Mouse (Mus musculus) intestine, embryonic 15.5 days (tissue): Measurements from ENCODE around the gene Zfp952. TPM values are rescaled to one million over a fixed set of nuclear protein-coding genes. Genes with fewer than 3 reads are reported as not detected.
"Not testable (repeated sequence)": the region's sequence is repeated elsewhere in the genome, so short reads cannot be mapped to it uniquely, and the experiment has no call there.

Experiments
- ATAC-seq: fragments of 200-750 bp; cut with Nextera tagmentation; 2 replicates; pipeline ENCODE4 v1.8.0; 2017; ENCODE audit warnings: moderate TSS enrichment, moderate library complexity
- H3K27ac ChIP-seq: fragments of 300-500 bp; sonication (generic); 2 replicates; pipeline ENCODE4 v1.5.1; 2015; ENCODE audit warnings: mild to moderate bottlenecking, inconsistent platforms
- H3K27me3 ChIP-seq: fragments of 300-500 bp; sonication (generic); replicated peaks from 2 replicates; pipeline ENCODE4 v1.6.1; 2015; ENCODE audit warnings: inconsistent platforms
- H3K36me3 ChIP-seq: fragments of 300-500 bp; sonication (generic); 2 replicates; pipeline ENCODE4 v1.6.1; 2015; ENCODE audit warnings: inconsistent platforms
- H3K4me1 ChIP-seq: fragments of 300-500 bp; sonication (generic); replicated peaks from 2 replicates; pipeline ENCODE4 v1.6.1; 2015; ENCODE audit warnings: inconsistent platforms
- H3K4me2 ChIP-seq: fragments of 300-500 bp; sonication (generic); replicated peaks from 2 replicates; pipeline ENCODE4 v1.6.1; 2015; ENCODE audit warnings: mild to moderate bottlenecking, inconsistent platforms
- H3K4me3 ChIP-seq: fragments of 300-500 bp; sonication (generic); replicated peaks from 2 replicates; pipeline ENCODE4 v1.5.1; 2015; ENCODE audit warnings: inconsistent platforms
- H3K9ac ChIP-seq: fragments of 300-500 bp; sonication (generic); 2 replicates; pipeline ENCODE4 v1.6.1; 2015; ENCODE audit warnings: inconsistent platforms
- H3K9me3 ChIP-seq: fragments of 300-500 bp; sonication (generic); 2 replicates; pipeline ENCODE4 v1.6.1; 2016; ENCODE audit warnings: inconsistent platforms
- WGBS: fragments of 180-500 bp; shearing (Covaris S2); methylation state at CpG from one replicate; pipeline ENCODE4 v1.1.7; 2015; 5-methylcytosine and 5-hydroxymethylcytosine counted together
- polyA plus RNA-seq: library from polyadenylated mRNA; unstranded; fragments of >200 nt; fragmentation: Nextera tagmentation; extraction: Ambion mirVana; gene quantifications from 2 replicates; pipeline ENCODE4 v1.2.1, GENCODE M21; 2015

The Zfp952 gene
- polyA plus RNA-seq, 1 experiment from 2014 or later: 9.1 TPM

- Histone ChIP-seq H3K4me2 (no peak overlapping the region), H3K9me3 (no peaks in the 10 kb centered on the region), H3K36me3 (no peaks in the 10 kb centered on the region), H3K27ac (no peak overlapping the region), H3K4me1 (no peaks in the 10 kb centered on the region), H3K4me3 (no peak overlapping the region), H3K9ac (no peak overlapping the region), H3K27me3 (no peaks in the 10 kb centered on the region)
- WGBS: 72% methylated on average over 4 of the region's 4 CpGs
- no peak for ATAC-seq
These were observed 6.6 kb upstream of the Zfp952 start for GRCm38 (mm10) chr17:32986301-32986700.

- ATAC-seq: no peak
- 69% methylated on average over 12 of the region's 12 CpGs for WGBS
- Histone ChIP-seq H3K9ac (no peak overlapping the region), H3K9me3 (no peaks in the 10 kb centered on the region), H3K27ac (0 out of 2 replicates have a peak overlapping the region, but pooled peaks have one; percentile 15), H3K4me2 (peak overlapping the region; percentile 75), H3K4me1 (0 out of 2 replicates have a peak, but pooled peaks cover 4% of the 10 kb centered on the region), H3K36me3 (0 out of 2 replicates have a peak, but pooled peaks cover 2% of the 10 kb centered on the region), H3K4me3 (peak overlapping the region; percentile 59), H3K27me3 (no peaks in the 10 kb centered on the region)
These were observed 797 bp upstream of the Zfp952 start for GRCm38 (mm10) chr17:32991965-32992698.

GRCm38 (mm10) chr17:32998492-32998891 is 5.6 kb downstream of the Zfp952 start:
- Histone ChIP-seq H3K4me3 (no peak overlapping the region), H3K4me1 (0 out of 2 replicates have a peak, but pooled peaks cover 4% of the 10 kb centered on the region), H3K36me3 (peaks cover 23% of the 10 kb centered on the region), H3K27ac (no peak overlapping the region), H3K9me3 (no peaks in the 10 kb centered on the region), H3K9ac (no peak overlapping the region), H3K27me3 (no peaks in the 10 kb centered on the region), H3K4me2 (no peak overlapping the region)
- 94% methylated on average over 2 of the region's 2 CpGs for WGBS
- ATAC-seq: no peak

- H3K27me3 ChIP-seq: no peaks in the 10 kb centered on the region
- H3K9me3 ChIP-seq: no peaks in the 10 kb centered on the region
- no peaks in the 10 kb centered on the region for H3K4me1 ChIP-seq
- WGBS: 46% methylated on average over 9 of the region's 9 CpGs
- H3K36me3 ChIP-seq: peaks cover 11% of the 10 kb centered on the region
- H3K4me3 ChIP-seq: no peak overlapping the region
- H3K9ac ChIP-seq: no peak overlapping the region
- no peak for ATAC-seq
- no peak overlapping the region for H3K27ac ChIP-seq
- H3K4me2 ChIP-seq: no peak overlapping the region
These were observed 15.4 kb downstream of the Zfp952 start for GRCm38 (mm10) chr17:33008337-33008736.

- Histone ChIP-seq H3K36me3 (peaks cover 47% of the 10 kb centered on the region), H3K9me3 (peaks cover 13% of the 10 kb centered on the region; the same call in 1 of the 2 replicates)
- ATAC-seq, H3K9ac ChIP-seq, H3K4me1 ChIP-seq, H3K27me3 ChIP-seq, H3K4me3 ChIP-seq, H3K27ac ChIP-seq, H3K4me2 ChIP-seq: not testable (repeated sequence)
These were observed 27.5 kb downstream of the Zfp952 start for GRCm38 (mm10) chr17:33020434-33020833.

- Histone ChIP-seq H3K9ac (peak overlapping the region; percentile 33; the same call in 1 of the 2 replicates), H3K27ac (no peak overlapping the region), H3K9me3 (peaks cover 2% of the 10 kb centered on the region; the same call in 1 of the 2 replicates), H3K27me3 (no peaks in the 10 kb centered on the region), H3K36me3 (no peaks in the 10 kb centered on the region), H3K4me1 (0 out of 2 replicates have a peak, but pooled peaks cover 4% of the 10 kb centered on the region), H3K4me3 (peak overlapping the region; percentile 92), H3K4me2 (peak overlapping the region; percentile 56)
- 9% methylated on average over 10 of the region's 10 CpGs for WGBS
- no peak for ATAC-seq
These were observed 39.4 kb downstream of the Zfp952 start for GRCm38 (mm10) chr17:33032376-33032775.

- H3K36me3 ChIP-seq: no peaks in the 10 kb centered on the region
These were observed 40.3 kb downstream of the Zfp952 start, which contains the start of gene Zfp763 for GRCm38 (mm10) chr17:33032900-33033891. Gene Zfp763 (minus strand): TSS chr17:33033402.

More at GRCm38 (mm10) chr17:33032900-33033891, 40.3 kb downstream of the Zfp952 start, which contains the start of gene Zfp763:
- peak within 1 kb of the TSS; percentile 92 for H3K4me3 ChIP-seq
- peak within 1 kb of the TSS; percentile 84 for H3K9ac ChIP-seq
- peak; percentile 98 for ATAC-seq
- H3K4me2 ChIP-seq: peak within 1 kb of the TSS; percentile 56
- H3K4me1 ChIP-seq: 0 out of 2 replicates have a peak, but pooled peaks cover 4% of the 10 kb centered on the region
- 2% methylated on average over 27 of the region's 27 CpGs for WGBS
- no peaks in the 10 kb centered on the region for H3K27me3 ChIP-seq
- H3K9me3 ChIP-seq: no peaks in the 10 kb centered on the region
- H3K27ac ChIP-seq: peak within 1 kb of the TSS; percentile 91

Other genes starting within 250 kb of the Zfp952 start
- gene Zfp871, start 204.8 kb upstream of the Zfp952 start, polyA plus RNA-seq: 26.7 and 28.9 TPM in 2 replicates
- 3.4 and 4.1 TPM in 2 replicates for gene Zfp811, start 183.2 kb upstream of the Zfp952 start, polyA plus RNA-seq
- gene Zfp799, start 162.9 kb upstream of the Zfp952 start, polyA plus RNA-seq: 9.9 and 10.5 TPM in 2 replicates
- gene Zfp870, start 101.5 kb upstream of the Zfp952 start, polyA plus RNA-seq: 6.4 and 6.9 TPM in 2 replicates
- 2.7 and 2.9 TPM in 2 replicates for gene Cyp4f14, start 75.8 kb upstream of the Zfp952 start, polyA plus RNA-seq
- 21.1 and 22.4 TPM in 2 replicates for gene Cyp4f13, start 45.7 kb upstream of the Zfp952 start, polyA plus RNA-seq
- 10.0 and 10.7 TPM in 2 replicates for gene Zfp472, start 27.3 kb upstream of the Zfp952 start, polyA plus RNA-seq
- 9.4 and 11.1 TPM in 2 replicates for gene Zfp763, start 40.3 kb downstream of the Zfp952 start, polyA plus RNA-seq
- gene 4921501E09Rik, start 74.9 kb downstream of the Zfp952 start, polyA plus RNA-seq: not detected in 2 replicates
- gene Zfp563, start 96.2 kb downstream of the Zfp952 start, polyA plus RNA-seq: 4.1 and 7.8 TPM in 2 replicates
- 0.08 TPM in 1 of 2 replicates, not detected in the other for gene Morc2b, start 146.6 kb downstream of the Zfp952 start, polyA plus RNA-seq
- gene Olfr55, start 175.3 kb downstream of the Zfp952 start, polyA plus RNA-seq: 0.03 TPM in 1 of 2 replicates, not detected in the other
- not detected in 2 replicates for gene Olfr239, start 198.2 kb downstream of the Zfp952 start, polyA plus RNA-seq
- not detected in 2 replicates for gene Olfr1564, start 228.6 kb downstream of the Zfp952 start, polyA plus RNA-seq